Mouse (Mus musculus) gastrocnemius, adult 8-10 months (tissue): Measurements from ENCODE around the gene Nqo2. TPM values are rescaled to one million over a fixed set of nuclear protein-coding genes. Genes with fewer than 3 reads are reported as not detected.
"Not testable (repeated sequence)": the region's sequence is repeated elsewhere in the genome, so short reads cannot be mapped to it uniquely, and the experiment has no call there.

Experiments
- DNase-seq, 2 experiments: peaks; one replicate each; pipeline ENCODE4 v3.0.0; 2022; ENCODE audit warnings: low spot score in 2 of 2
- total RNA-seq, 4 experiments: library from RNA; stranded (reverse); gene quantifications; 2 replicates each; pipeline ENCODE4 v1.2.4; 2022

Gene Nqo2
- 10 to 100 TPM; 14.0 to 16.6 (median 15.0) TPM for total RNA-seq

DNA sequence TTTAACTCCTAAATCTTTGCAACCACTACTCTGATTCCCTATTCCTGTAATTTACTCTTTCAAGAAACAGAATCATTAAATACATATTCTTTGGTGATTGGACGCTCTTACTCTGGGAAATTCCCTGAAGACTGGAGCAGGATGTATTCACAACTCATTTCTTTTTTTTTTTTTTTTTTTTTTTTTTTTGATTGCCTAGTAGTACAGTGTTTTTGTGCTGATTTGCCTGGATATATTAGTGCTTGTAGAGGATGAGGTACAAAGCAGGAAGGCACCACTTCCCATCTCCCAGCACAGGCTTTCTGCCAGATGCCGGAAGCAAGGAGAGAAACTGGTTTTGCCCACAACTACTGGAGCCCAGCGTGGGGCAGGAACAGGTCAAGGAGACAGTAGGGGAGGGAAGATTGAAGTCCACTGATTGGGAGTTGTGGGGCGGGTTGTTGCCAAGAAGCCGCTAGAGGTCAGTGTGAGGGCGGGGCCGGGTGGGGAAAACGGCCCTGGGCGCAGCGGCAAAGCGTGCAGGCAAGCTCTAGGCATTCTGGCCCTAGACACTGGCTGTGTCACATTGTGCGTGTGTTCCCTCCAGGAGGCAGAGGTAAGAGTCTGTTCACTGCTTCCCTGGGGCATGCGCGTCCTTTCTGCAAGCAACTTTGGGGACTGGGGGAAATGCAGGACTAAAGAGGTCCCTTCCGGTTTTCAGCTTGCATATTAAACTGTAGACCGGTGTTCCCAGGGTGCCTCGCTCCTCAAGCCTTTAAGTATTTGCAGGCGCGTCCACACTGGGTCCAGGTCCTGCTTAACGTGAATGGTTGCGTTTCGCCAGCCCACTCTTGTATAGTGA lies at the start of gene Nqo2:
Gene Nqo2 (plus strand): TSS at position 482 of the 841 bp plus-strand sequence.
- peak; percentile 37 to 52 for DNase-seq

GRCm38 (mm10) chr13:33921041-33921440 lies 43.4 kb upstream of the Nqo2 start:
- DNase-seq, result no peak

- no peak for DNase-seq
These were observed 42.8 kb upstream of the Nqo2 start for GRCm38 (mm10) chr13:33921699-33922098.

- peak; percentile 19 to 56 for DNase-seq
These were observed 34.2 kb upstream of the Nqo2 start for GRCm38 (mm10) chr13:33930281-33930680.

- DNase-seq, result peak; percentile 6 to 30
These were observed 33.6 kb upstream of the Nqo2 start for GRCm38 (mm10) chr13:33930912-33931311.

GRCm38 (mm10) chr13:33934743-33935142 lies 29.7 kb upstream of the Nqo2 start:
- DNase-seq, result peak; percentile 5 to 22

DNA sequence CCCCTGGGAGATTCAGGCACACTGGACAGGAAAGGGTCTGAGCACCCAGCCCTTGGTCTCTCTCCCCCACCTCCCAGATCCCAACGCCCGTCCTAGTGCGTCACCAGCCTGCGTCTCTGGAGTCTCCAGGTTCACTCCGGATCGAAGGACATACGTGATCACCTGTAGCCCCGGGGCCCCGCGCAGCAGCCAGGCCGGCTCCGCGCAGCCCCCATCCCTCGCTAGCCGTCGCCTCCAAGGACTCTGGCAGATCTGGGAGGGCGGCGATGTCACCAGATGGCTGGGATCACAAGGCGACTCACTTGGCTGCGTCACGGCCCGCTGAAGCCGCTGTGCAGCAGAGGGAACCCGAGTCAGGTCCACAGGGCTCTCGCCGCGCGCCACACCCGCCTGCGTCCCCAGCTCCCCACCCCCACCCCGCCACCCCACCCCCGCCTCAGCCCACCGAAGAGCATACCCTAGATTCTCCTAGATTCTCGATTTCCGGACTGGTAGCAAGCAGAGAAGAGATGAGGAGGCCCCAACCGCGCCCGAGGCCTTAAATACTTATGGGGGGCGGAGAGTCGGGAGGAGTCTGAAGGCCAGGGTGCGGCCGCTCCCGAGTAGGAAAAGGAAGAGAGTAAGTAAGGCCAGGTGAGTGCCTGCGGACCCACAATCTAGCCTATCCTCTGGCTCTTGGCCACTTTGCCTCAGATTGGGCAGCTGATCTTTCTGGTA lies 28.9 kb upstream of the Nqo2 start:
- peak; percentile 55 to 58 for DNase-seq

GRCm38 (mm10) chr13:33937151-33937550 lies 27.3 kb upstream of the Nqo2 start:
- no peak for DNase-seq

DNA sequence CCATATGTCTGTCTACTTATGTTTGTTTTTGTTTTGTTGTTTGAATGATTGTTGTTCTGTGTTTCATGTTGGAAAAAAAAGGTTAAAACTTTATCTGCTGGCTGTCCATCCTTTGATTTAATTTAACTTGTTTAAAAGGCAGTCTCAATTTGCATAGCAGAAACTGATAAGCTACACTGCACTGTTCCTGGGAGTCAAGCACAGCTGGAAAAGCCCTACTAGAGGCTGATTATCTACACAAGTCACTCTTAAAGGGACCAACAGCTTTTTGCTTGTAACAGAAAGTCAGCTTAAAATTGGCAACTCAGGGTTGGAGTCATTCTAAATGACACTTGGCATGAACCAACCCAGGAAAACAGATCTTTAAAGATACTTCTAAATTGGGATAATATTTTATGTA lies 26.9 kb upstream of the Nqo2 start:
- DNase-seq, result not testable (repeated sequence)

DNA sequence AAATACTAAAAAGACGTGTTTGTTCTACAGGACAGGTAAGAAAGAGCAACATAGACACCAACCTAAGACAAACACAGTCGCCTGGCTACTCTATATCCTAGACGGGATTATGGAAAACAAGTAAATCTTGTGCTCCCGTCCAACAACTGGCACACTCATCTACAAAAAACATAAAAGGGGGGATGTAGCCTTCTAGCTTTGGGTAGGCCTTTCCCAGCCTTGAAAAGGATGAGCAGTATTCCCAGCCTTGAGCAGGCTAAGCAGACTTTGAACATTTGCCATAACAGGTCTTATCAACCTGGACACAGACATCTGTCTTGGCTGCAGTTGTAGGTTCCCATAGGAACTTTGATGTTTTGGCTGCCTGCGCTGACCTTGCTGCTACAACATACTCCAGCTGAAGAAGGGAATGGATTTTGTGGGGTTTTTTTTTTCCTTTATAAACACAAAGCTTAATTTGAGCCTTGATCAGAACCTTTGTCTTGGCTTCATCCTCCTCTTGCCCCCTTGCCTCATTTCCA lies 23.1 kb upstream of the Nqo2 start:
- no peak for DNase-seq

- DNase-seq, result no peak
These were observed 22.2 kb upstream of the Nqo2 start for GRCm38 (mm10) chr13:33942212-33942779.

DNA sequence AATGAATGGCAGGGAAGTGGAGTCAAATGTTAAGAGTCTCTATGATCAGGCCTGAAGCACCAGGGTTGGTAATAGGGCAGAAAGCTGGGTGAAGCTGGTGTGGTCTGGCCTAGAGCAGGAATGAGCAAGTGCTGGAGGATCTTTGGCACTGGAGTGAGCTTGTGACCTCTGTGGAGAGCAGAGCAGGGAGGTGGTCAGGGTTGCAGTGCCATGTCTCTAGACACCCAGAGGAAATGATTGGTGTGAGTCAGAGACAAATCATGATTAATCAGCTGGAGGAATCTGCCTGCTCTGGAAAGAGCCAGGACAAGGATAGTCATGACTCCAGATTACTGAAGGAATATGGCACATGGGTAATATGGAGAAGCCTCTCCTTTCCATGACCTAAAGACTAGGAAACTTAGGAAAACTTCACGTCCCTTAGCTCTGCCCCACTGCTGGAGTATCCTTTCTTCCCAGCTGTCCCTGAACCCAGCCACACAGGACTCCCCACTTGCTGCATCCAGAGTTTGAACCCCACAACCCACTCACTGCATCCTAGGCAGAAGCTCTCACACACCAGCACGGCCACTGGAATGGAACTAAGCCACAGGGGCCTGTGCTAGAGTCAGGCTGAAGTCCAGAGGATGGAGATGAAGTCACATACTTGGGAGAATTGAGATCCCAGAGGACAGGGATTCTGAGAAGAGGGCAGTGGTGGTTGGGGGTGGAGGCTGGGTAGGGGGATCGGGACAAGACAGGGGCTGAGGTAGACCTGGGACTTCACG lies 13.0 kb upstream of the Nqo2 start:
- DNase-seq, result no peak

DNA sequence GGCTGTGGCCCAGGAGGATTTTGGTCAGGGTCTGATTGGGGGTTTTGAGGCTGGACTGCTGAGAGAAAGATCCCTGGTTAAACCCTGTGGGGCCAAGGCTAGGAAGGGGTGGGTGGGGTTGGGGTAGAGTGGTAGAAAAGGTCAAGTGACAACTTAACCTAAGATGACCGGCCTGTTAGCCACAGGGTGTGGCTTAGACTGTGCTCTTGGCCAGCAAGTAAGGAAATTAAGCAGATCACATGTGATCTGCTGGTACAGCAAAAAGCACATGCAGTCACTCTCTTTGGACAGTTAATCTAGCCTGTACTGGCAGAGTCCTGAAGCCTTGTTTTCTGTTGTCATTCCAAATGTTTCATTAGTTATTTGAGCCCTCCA lies 12.4 kb upstream of the Nqo2 start:
- DNase-seq, result peak in 1 of 2 experiments; percentile 23

DNA sequence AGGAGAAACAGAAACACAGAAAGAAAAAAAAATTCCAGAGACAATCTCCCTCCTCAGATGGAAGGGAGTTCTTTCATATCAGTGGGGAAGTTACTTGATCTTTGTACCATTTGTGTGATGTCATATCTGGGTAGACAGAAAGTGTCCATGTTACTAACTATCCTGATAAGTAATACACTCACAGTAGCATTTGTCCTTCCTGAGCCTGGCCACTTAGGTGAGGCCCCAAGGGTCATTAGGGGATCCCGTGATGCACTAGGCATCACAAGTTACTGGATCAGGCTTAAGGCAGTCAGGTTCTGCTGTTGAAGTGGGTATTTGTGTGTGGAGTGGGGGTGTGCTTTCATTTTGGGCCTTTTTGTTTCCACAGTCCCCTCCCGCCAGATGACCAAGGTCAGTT lies 11.5 kb upstream of the Nqo2 start:
- DNase-seq, result no peak

GRCm38 (mm10) chr13:33956571-33957421 lies 7.7 kb upstream of the Nqo2 start:
- no peak for DNase-seq

GRCm38 (mm10) chr13:33959771-33960170 lies 4.7 kb upstream of the Nqo2 start:
- no peak for DNase-seq

DNA sequence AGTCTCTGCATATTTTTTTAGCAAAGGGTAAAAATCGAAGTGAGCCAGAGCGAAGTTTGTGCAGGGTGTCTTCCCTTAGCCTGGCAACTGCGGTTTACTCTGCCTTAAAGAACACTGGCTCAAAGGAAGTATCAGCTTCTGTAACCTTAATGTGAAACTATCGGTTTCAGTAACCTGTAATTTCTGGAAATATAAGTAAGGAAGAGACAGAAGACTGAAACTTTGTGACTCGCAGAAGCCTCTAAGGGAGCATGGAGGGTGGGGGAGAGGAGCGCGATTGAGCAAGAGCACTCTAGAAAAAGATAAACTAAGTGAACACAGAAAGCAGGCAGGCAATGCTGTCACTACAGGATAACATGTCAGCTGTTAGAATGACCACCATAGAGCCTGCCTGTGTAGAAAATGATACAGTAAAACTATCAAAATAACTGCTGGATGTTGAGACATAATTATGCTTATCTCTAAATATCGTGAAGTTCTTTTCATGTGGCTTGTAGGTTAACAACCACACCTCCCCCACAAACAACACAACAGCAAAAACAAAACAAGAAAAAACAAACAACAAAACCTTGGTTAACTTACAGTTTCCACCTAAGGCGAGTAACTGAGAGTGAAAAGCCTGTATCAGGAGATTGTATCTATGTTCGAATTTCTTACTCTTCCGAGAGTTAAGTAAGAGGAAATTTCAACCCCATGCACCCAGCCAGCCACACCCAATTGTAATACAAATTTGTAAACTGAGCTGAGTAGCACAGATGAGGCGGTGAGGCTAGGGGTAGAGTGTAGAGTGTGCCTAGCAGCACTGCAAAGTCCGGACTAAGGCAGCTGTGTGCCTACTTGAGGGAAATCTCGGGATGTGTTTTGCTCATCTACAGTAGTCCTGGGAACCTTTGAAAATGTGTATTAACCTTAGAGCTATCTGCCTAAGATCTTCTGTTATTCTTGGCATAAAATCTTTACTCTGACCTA lies 853 bp downstream of the Nqo2 start:
- DNase-seq, result no peak

DNA sequence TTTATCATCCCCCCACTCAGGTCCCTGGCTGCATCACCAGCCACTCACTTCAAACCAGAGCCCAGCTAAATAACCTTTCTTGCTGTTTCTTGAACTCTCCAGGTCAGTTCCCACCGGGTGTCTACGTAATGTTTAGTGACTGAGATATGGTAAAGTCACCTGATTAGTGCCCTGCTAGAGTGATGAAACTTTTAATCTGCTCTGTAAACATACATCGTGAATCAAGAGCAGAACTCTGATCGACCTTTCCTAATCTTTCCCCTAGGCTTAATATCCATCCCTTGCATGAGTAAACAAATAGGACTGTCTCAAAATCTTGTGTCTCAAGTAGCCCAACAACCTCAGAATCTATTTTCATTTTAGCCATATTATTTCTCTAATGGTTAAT lies 1.5 kb downstream of the Nqo2 start:
- DNase-seq, result no peak

DNA sequence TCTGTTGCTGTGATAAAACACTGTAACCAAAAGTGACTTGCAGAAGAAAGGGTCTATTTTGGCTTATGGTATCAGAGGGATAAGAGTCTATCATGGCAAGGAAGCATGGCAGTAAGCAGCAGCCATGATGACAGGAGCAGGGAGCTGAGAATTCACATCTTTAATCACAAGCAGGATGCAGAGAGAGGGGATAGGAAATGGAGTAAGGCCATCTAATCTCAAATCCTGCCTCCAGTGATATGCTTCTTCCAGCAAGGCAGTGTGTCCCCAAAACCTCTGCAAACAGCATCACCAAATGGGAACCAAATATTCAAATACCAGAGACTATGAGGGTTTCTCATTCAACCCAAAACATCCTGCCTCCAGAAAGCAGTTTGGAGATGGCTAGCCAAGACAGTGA lies 2.1 kb downstream of the Nqo2 start:
- DNase-seq, result no peak
